Mouse (Mus musculus): ENCODE results near the gene Rbm14. TPM values are rescaled to one million over a fixed set of nuclear protein-coding genes. Genes with fewer than 3 reads are reported as not detected.
A peak's percentile ranks its signal among the peaks of the same experiment; 100 is the strongest.
"Not testable (repeated sequence)": the region's sequence is repeated elsewhere in the genome, so short reads cannot be mapped to it uniquely, and the experiment has no call there.

The Rbm14 gene
- polyA plus RNA-seq, 1 experiment from 2014 or later, result 63.5 TPM

- Histone ChIP-seq H3K4me2 (peak within 1 kb of the TSS; percentile 94), H3K4me3 (peak within 1 kb of the TSS; percentile 69), H3K27me3 (replicated peaks) (peaks cover 41% of the 10 kb centered on the region), H3K27ac (peak within 1 kb of the TSS; percentile 68), H3K36me3 (peaks cover 3% of the 10 kb centered on the region), H3K4me1 (peaks cover 48% of the 10 kb centered on the region), H3K9ac (peak within 1 kb of the TSS; percentile 82), H3K9me3 (replicated peaks) (no peaks in the 10 kb centered on the region)
- peak; percentile 99 for ATAC-seq
- WGBS (ENCODE audit: insufficient replicate concordance), result 0% methylated on average over 25 of the region's 25 CpGs
Measured at GRCm38 (mm10) chr19:4839149-4839548, 27.7 kb upstream of the Rbm14 start, which contains the start of the genes Ccs and Ccdc87. Ccs (minus strand) TSS chr19:4839332. Ccdc87 (plus strand) TSS chr19:4839366.

DNA sequence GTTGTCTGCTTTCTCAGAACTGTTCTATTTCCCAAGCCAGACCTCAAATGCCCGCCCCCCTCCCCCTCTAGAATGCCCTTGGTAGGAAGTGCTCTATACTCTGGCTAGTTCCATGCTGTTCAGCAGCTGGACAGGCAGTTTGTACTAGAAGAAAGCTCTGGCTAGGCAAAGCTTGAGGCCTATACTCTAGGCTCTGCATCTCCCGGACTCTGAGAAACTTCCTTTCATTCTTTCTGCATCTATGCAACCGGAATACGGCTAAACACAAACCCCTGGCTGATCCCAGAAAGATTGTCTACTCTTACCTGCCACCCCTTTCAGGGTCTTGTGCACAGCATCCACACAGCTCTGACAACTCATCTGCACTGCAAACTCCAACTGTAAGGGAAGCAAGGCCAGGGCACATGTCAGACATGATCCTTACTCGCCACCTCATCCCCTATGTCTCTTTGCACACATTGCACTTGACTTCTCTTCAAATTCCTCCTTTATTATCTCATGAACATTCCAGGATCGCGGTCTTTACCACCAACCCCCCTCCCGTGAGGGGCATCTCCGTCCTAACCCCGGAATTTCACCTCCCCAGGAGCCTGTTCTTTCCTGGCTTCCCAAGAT is 27.2 kb upstream of the Rbm14 start:
- Histone ChIP-seq H3K27ac (peak overlapping the region; percentile 68), H3K4me1 (peaks cover 48% of the 10 kb centered on the region), H3K27me3 (replicated peaks) (peaks cover 41% of the 10 kb centered on the region), H3K4me3 (peak overlapping the region; percentile 69), H3K9ac (peak overlapping the region; percentile 82), H3K4me2 (peak overlapping the region; percentile 94), H3K36me3 (peaks cover 6% of the 10 kb centered on the region), H3K9me3 (replicated peaks) (no peaks in the 10 kb centered on the region)
- peak; percentile 56 for ATAC-seq
- 32% methylated on average over 10 of the region's 10 CpGs for WGBS (ENCODE audit: insufficient replicate concordance)

GRCm38 (mm10) chr19:4837049-4837448 is 25.6 kb upstream of the Rbm14 start:
- H3K4me1 ChIP-seq, result peaks cover 48% of the 10 kb centered on the region

GRCm38 (mm10) chr19:4836096-4836495 is 24.7 kb upstream of the Rbm14 start:
- no peaks in the 10 kb centered on the region for H3K9me3 ChIP-seq (replicated peaks)
- H3K4me3 ChIP-seq, result no peak overlapping the region
- peaks cover 17% of the 10 kb centered on the region for H3K27me3 ChIP-seq (replicated peaks)
- peaks cover 21% of the 10 kb centered on the region for H3K36me3 ChIP-seq
- 75% methylated on average over 2 of the region's 2 CpGs for WGBS (ENCODE audit: insufficient replicate concordance)
- H3K4me2 ChIP-seq, result no peak overlapping the region
- H3K4me1 ChIP-seq, result peaks cover 47% of the 10 kb centered on the region
- no peak overlapping the region for H3K9ac ChIP-seq
- ATAC-seq, result no peak
- no peak overlapping the region for H3K27ac ChIP-seq

More at GRCm38 (mm10) chr19:4837049-4837448, 25.6 kb upstream of the Rbm14 start:
- Histone ChIP-seq H3K9me3 (replicated peaks) (no peaks in the 10 kb centered on the region), H3K27ac (no peak overlapping the region), H3K4me2 (no peak overlapping the region), H3K36me3 (peaks cover 19% of the 10 kb centered on the region), H3K9ac (no peak overlapping the region), H3K4me3 (no peak overlapping the region), H3K27me3 (replicated peaks) (peaks cover 27% of the 10 kb centered on the region)
- 87% methylated on average over 6 of the region's 6 CpGs for WGBS (ENCODE audit: insufficient replicate concordance)
- ATAC-seq, result no peak

- Histone ChIP-seq H3K9me3 (replicated peaks) (no peaks in the 10 kb centered on the region), H3K36me3 (peaks cover 37% of the 10 kb centered on the region), H3K4me2 (no peak overlapping the region), H3K4me3 (no peak overlapping the region), H3K27me3 (replicated peaks) (no peaks in the 10 kb centered on the region), H3K27ac (no peak overlapping the region), H3K9ac (no peak overlapping the region), H3K4me1 (peaks cover 34% of the 10 kb centered on the region)
- 87% methylated on average over 8 of the region's 8 CpGs for WGBS (ENCODE audit: insufficient replicate concordance)
- no peak for ATAC-seq
Measured at GRCm38 (mm10) chr19:4833977-4834376, 22.5 kb upstream of the Rbm14 start.

- Histone ChIP-seq H3K36me3 (peaks cover 59% of the 10 kb centered on the region), H3K27me3 (replicated peaks) (no peaks in the 10 kb centered on the region), H3K27ac (no peak overlapping the region), H3K9me3 (replicated peaks) (no peaks in the 10 kb centered on the region), H3K4me1 (0 out of 2 replicates have a peak, but pooled peaks cover 8% of the 10 kb centered on the region), H3K4me3 (no peak overlapping the region), H3K4me2 (no peak overlapping the region), H3K9ac (no peak overlapping the region)
- 83% methylated on average over 7 of the region's 7 CpGs for WGBS (ENCODE audit: insufficient replicate concordance)
- ATAC-seq, result no peak
Measured at GRCm38 (mm10) chr19:4829156-4829555, 17.7 kb upstream of the Rbm14 start.

DNA sequence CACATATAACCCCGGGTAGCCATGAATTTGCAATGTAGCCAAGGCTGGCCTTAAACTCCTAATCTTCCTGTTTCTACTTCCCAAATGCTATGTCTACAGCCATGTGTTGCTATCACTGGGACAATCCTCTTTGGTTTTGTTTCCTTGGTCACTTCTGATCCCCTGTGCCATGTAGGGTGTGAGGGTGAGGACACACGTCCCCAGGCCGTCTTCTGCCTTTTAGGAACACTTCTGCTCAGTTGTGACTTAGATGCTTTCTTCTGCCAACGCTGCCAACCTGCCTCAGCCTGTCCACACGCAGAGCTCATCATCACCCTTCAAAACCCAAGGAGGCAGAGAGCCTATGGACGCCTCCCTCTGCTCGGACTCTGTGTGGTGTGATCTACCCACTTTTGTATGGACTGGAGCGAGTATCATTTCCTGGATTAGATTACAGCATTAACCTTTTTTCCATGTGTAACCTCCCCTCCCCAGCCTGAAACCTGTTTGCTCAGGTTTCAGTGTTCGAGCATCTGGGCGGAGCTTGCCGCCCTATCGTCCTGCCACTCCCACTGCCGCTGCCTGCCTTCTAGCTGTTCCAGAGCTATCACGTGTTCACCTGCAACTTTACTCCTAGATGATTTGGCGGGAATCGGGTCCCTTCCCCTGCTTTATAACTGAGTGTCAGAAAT is 17.1 kb upstream of the Rbm14 start:
- WGBS (ENCODE audit: insufficient replicate concordance), result 64% methylated on average over 16 of the region's 16 CpGs
- no peaks in the 10 kb centered on the region for H3K27me3 ChIP-seq (replicated peaks)
- no peak overlapping the region for H3K4me3 ChIP-seq
- H3K4me2 ChIP-seq, result no peak overlapping the region
- no peaks in the 10 kb centered on the region for H3K9me3 ChIP-seq (replicated peaks)
- no peak overlapping the region for H3K27ac ChIP-seq
- H3K36me3 ChIP-seq, result peaks cover 57% of the 10 kb centered on the region
- no peak overlapping the region for H3K9ac ChIP-seq
- H3K4me1 ChIP-seq, result 0 out of 2 replicates have a peak, but pooled peaks cover 8% of the 10 kb centered on the region
- no peak for ATAC-seq

DNA sequence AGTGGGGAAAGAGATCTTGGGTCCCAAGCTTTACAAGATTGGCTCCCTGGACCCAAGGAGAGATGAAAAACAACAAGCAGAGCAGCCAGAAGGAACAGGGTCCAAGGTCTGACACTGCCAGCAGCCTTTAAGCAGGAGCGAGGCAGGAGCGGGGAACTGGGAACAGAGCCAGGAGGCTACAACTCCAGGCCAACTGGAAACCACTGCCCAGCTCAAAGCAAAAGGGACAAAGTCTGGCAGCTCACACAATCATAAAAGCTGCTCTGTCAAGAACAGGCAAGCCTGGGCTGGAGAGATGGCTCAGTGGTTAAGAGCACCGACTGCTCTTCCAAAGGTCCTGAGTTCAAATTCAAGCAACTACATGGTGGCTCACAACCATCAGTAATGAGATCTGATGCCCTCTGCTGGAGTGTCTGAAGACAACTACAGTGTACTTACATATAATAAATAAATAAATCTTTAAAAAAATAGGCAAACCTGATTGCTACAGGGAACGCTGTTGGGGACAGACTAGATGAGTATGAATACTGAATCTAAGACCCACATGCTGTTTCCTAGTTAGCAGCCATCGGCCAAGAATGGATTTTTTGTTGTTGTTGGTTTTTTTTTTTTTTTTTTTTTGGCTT is 9.4 kb upstream of the Rbm14 start:
- Histone ChIP-seq H3K4me3 (no peak overlapping the region), H3K4me2 (no peak overlapping the region), H3K9me3 (replicated peaks) (no peaks in the 10 kb centered on the region; the same call in 1 of the 2 replicates), H3K9ac (no peak overlapping the region), H3K36me3 (peaks cover 17% of the 10 kb centered on the region), H3K4me1 (no peaks in the 10 kb centered on the region), H3K27me3 (replicated peaks) (no peaks in the 10 kb centered on the region; the same call in 1 of the 2 replicates), H3K27ac (no peak overlapping the region)
- ATAC-seq, result no peak
- WGBS (ENCODE audit: insufficient replicate concordance), result 65% methylated on average over 5 of the region's 5 CpGs

- Histone ChIP-seq H3K9ac (no peak overlapping the region), H3K27me3 (replicated peaks) (no peaks in the 10 kb centered on the region; the same call in 1 of the 2 replicates), H3K4me2 (no peak overlapping the region), H3K9me3 (replicated peaks) (no peaks in the 10 kb centered on the region; the same call in 1 of the 2 replicates), H3K36me3 (no peaks in the 10 kb centered on the region), H3K27ac (0 out of 2 replicates have a peak overlapping the region, but pooled peaks have one; percentile 21), H3K4me3 (no peak overlapping the region), H3K4me1 (peaks cover 2% of the 10 kb centered on the region)
- 72% methylated on average over 1 of the region's 1 CpGs for WGBS (ENCODE audit: insufficient replicate concordance)
- no peak for ATAC-seq
Measured at GRCm38 (mm10) chr19:4817182-4817835, 5.9 kb upstream of the Rbm14 start.

DNA sequence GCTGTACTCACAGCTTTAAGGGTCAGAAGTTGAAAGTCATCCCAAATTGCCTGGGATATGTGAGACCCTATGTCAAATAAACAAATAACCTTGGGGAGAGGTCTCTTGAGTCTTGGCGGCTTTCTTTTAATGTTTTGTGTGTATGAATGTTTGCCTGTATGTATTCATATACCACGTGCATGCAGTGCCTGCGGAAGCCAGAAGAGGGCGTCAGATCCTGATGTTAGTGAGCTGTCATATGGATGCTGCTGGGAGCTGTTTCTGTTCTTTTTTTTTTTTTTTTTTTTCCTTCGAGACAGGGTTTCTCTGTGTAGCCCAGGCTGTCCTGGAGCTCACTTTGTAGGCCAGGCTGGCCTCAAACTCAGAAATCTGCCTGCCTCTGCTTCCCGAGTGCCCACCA is 1.6 kb upstream of the Rbm14 start:
- Histone ChIP-seq H3K4me2 (no peak overlapping the region), H3K27me3 (replicated peaks) (no peaks in the 10 kb centered on the region; the same call in 1 of the 2 replicates), H3K9me3 (replicated peaks) (no peaks in the 10 kb centered on the region; the same call in 1 of the 2 replicates), H3K27ac (no peak overlapping the region), H3K36me3 (0 out of 2 replicates have a peak, but pooled peaks cover 2% of the 10 kb centered on the region), H3K4me1 (peaks cover 24% of the 10 kb centered on the region), H3K4me3 (no peak overlapping the region), H3K9ac (no peak overlapping the region)
- ATAC-seq, result no peak
- 75% methylated on average over 6 of the region's 6 CpGs for WGBS (ENCODE audit: insufficient replicate concordance)

GRCm38 (mm10) chr19:4812334-4812949 is 1.0 kb upstream of the Rbm14 start:
- ATAC-seq; H3K36me3 ChIP-seq; H3K9me3 ChIP-seq (replicated peaks); H3K27me3 ChIP-seq (replicated peaks): not testable (repeated sequence)
- 72% methylated on average over 8 of the region's 8 CpGs for WGBS (ENCODE audit: insufficient replicate concordance)
- Histone ChIP-seq H3K4me2 (peak overlapping the region; percentile 90), H3K4me3 (peak overlapping the region; percentile 96), H3K9ac (peak overlapping the region; percentile 89), H3K4me1 (peaks cover 30% of the 10 kb centered on the region), H3K27ac (peak overlapping the region; percentile 96)

Measured in liver, embryonic 12.5 days (tissue).